Mouse (Mus musculus): Measurements from ENCODE around the gene Rcn2. TPM values are rescaled to one million over a fixed set of nuclear protein-coding genes. Genes with fewer than 3 reads are reported as not detected.

Gene Rcn2
- 19.4 TPM for polyA plus RNA-seq (2017; shearing (Covaris generic))

GRCm38 (mm10) chr9:56041372-56042180, at the start of gene Rcn2:
Gene Rcn2 (plus strand): TSS chr9:56041845.

GRCm38 (mm10) chr9:56010450-56010849, 31.2 kb upstream of the Rcn2 start, which contains the start of gene 4930563M21Rik:
Gene 4930563M21Rik (minus strand): TSS chr9:56010550.

GRCm38 (mm10) chr9:56089778-56090520, 48.3 kb downstream of the Rcn2 start, which contains the start of gene Pstpip1:
Gene Pstpip1 (plus strand): TSS chr9:56089962.

Other genes with a start within 250 kb of the Rcn2 start
- gene Scaper, start 103.7 kb upstream of the Rcn2 start, polyA plus RNA-seq (2017; shearing (Covaris generic)) = 33.9 TPM
- gene 4930563M21Rik, start 31.3 kb upstream of the Rcn2 start, polyA plus RNA-seq (2017; shearing (Covaris generic)) = not detected
- 170 TPM for gene Pstpip1, start 48.1 kb downstream of the Rcn2 start, polyA plus RNA-seq (2017; shearing (Covaris generic))
- 61.3 TPM for gene Tspan3, start 123.6 kb downstream of the Rcn2 start, polyA plus RNA-seq (2017; shearing (Covaris generic))